Mouse (Mus musculus) lung, postnatal 0 days (tissue): Measurements from ENCODE around the gene Helz.
A peak's percentile ranks its signal among the peaks of the same experiment; 100 is the strongest.

Experiments used
- CTCF ChIP-seq: IDR thresholded peaks from 2 replicates; pipeline ENCODE4 v1.5.1; 2016; ENCODE audit warnings: antibody characterized with exemption, mild to moderate bottlenecking
- EP300 ChIP-seq: IDR thresholded peaks from 2 replicates; pipeline ENCODE4 v1.6.1; 2016; ENCODE audit warnings: antibody characterized with exemption, mild to moderate bottlenecking, control low read depth

GRCm38 (mm10) chr11:107545747-107546476 is 1.8 kb upstream of the Helz start:
- TF ChIP-seq CTCF, result peak; percentile 8; the same call in 1 of the 2 replicates
- no peak for TF ChIP-seq EP300
